Mouse (Mus musculus) kidney, postnatal 4 days (tissue): Measurements from ENCODE around the gene Otulinl.

Experiments
- DNase-seq, 2 experiments: peaks; one replicate each; pipeline ENCODE4 v3.0.0; 2021; ENCODE audit warnings: mixed read lengths in 2 of 2

Otulinl gene

GRCm38 (mm10) chr15:27678511-27678910 lies 2.9 kb downstream of the Otulinl start:
- no peak for DNase-seq

DNA sequence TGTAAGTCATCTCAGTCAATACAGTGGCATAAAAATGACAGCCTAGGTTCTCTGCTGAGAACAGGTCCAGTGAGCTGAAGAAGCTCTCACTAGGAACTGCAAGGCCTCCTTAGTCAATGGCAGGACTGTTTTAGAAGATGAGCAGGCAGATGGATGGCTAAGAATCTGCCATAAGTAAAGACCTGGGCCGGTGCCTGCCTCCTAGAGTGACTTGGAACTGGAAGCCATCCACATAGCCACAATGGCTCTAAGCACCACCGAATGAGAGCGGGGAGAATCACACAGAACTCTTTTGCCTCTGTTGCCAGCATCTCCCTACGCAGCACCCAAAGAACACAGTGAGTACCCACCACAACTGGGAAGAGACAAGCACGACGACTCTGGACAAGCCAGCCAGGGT lies 3.6 kb downstream of the Otulinl start:
- DNase-seq = no peak

- DNase-seq = peak in 1 of 2 experiments; percentile 17
These were observed 5.2 kb downstream of the Otulinl start for GRCm38 (mm10) chr15:27676211-27676610.

DNA sequence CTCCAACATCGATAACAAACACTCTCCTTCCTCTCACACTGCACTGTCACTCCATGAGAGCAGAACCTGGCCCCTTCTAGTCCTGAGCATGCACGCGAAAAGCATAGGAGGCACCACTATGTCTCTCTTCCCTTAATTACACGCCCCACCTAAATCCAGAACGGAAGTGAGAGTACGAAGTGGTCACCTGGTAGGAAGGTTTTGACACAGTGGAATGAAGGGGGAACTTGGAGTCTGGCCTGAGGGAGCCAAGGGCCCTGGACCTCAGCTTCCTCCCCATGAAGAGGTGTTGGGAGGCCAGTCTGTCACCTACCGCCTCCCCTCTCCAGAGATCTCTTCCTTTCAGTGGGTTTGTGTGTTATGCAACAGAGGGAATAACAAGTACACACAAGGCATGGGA lies 6.3 kb downstream of the Otulinl start:
- DNase-seq = no peak

GRCm38 (mm10) chr15:27674041-27674440 lies 7.3 kb downstream of the Otulinl start:
- no peak for DNase-seq

GRCm38 (mm10) chr15:27673151-27673550 lies 8.2 kb downstream of the Otulinl start:
- DNase-seq = no peak

GRCm38 (mm10) chr15:27672259-27672658 lies 9.1 kb downstream of the Otulinl start:
- no peak for DNase-seq

- no peak for DNase-seq
These were observed 9.7 kb downstream of the Otulinl start for GRCm38 (mm10) chr15:27671612-27672245.

DNA sequence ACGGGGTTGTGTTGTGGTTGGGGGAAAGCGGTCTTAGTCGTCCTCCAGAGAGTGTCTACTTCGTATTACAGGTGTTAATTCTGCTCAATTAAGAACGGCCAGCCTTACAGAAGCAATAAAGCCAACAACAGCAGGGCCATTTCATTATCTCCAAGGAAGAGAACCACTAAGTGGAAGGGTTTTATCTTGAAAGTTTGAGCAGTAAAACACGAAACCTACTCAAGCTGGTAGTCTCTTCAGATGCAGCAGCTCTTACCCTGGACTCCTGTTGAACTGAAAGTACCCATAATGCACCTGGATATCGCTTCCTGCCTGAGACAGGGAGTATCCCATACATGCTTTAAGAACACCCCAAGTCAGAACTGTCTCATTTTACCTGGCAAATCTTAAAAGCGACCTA lies 10.7 kb downstream of the Otulinl start:
- DNase-seq = no peak

DNA sequence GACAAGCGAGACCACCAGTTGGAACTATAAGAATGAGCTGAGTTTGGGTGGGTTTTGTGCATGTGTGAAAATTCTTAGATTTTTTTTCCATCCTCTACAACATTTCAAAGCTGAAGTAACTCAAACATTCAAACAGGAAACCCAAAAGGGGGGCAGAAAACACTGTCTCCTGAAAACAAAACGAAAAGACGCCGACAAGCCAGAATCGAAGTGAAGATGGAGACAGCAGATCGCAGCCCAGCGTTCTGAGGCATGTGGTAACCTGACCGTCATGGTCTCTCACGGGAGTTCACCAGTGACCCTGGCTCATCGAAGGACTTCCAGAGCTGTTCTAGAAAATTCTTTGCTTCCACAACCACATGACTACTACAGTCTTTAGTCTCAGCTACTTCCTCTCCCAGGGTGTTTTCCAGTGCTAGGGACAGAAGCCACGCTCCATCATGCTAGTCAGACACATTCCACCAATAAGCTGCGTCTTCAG lies 11.4 kb downstream of the Otulinl start:
- DNase-seq = no peak

DNA sequence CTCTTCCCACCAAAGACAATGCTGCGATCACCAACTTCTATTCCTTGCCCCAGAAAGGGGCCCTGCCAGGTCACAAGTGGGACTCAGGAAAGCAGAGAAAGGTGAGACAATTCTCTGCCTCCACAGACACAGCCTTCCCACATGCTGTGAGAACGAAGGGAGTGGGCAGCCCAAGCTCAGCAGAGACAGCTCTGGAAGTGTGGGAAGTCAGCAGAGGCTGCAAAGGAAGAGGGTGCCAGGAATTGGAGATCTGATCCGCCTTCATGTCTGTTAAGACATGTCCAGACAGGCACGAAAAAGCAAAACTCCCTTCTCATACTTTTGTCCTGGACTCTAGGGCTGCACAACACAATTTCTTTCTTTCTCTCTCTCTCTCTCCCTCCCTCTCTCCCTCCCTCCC lies 12.1 kb downstream of the Otulinl start:
- DNase-seq = no peak

DNA sequence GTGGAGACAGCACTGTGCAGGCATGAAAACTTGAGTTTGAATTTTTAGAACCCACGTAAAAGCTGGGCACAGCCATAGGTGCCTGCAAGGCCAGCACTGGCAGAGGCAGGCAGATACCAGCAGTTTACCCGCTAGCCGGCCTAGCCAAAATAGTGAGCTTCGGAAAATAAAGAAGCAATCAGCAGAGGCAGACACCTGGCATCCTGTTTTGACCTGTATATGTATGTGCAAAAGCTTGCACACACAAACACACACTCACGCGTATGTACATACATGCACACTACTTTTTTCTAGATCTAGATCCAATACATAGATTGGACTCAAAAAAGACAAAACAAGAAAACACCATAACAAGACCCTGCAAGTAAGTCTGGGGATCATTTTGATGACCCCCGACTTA lies 12.8 kb downstream of the Otulinl start:
- no peak for DNase-seq

- no peak for DNase-seq
These were observed 13.3 kb downstream of the Otulinl start for GRCm38 (mm10) chr15:27668001-27668461.

- no peak for DNase-seq
These were observed 14.4 kb downstream of the Otulinl start for GRCm38 (mm10) chr15:27666911-27667539.

GRCm38 (mm10) chr15:27665392-27665911 lies 15.9 kb downstream of the Otulinl start:
- DNase-seq = peak; percentile 48 to 64

- DNase-seq = no peak
These were observed 17.3 kb downstream of the Otulinl start for GRCm38 (mm10) chr15:27664126-27664525.

GRCm38 (mm10) chr15:27662699-27663098 lies 18.7 kb downstream of the Otulinl start:
- no peak for DNase-seq

DNA sequence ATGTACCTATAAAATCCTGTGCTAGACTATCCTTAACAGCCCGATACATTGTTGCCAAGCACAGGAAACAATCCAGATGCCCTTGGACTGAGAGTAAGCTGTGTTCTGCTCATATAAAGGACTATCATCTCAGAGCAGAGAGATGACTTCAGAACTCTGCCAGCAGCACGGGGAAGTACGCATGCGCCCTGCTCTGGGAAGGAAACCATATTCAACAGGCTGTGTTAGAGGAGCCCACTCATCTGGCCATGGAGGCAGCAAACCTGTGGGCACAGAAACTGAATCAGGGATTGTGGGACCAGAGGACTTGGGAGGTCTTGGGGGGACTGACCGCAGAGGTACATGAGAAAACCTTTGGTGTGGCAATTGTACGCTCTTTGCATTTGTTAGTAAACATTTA lies 19.7 kb downstream of the Otulinl start:
- no peak for DNase-seq

DNA sequence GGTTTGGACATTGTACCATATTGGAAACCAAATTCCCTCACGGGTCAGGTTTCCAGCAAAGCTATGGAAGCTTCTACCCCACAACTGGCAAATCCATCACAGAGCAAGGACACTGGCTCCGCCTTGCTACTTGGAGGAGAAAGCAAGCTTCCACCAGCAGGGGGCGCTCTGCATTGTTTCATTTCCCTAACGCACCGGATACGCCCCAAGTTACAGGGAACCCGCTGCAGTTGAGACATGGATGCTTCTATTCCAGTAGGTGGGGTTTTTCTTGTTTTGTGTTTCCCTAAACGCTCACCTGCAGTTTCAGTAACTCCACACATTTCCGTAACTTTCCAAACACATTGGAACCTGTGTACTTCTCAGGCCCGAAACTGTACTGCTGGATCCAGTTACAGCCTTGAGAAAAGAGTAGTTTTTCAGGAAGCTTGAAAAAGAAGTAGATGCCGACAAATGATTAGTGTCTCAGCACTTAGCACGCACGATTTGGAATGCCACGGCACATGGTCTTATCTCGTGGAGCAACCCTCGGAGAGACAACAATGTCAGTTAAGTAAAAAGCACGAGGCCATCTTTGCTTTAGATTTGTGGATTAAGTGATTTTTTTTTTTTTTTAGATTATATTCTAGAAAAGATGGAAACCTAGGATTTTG lies 21.7 kb downstream of the Otulinl start:
- peak; percentile 95 for DNase-seq

DNA sequence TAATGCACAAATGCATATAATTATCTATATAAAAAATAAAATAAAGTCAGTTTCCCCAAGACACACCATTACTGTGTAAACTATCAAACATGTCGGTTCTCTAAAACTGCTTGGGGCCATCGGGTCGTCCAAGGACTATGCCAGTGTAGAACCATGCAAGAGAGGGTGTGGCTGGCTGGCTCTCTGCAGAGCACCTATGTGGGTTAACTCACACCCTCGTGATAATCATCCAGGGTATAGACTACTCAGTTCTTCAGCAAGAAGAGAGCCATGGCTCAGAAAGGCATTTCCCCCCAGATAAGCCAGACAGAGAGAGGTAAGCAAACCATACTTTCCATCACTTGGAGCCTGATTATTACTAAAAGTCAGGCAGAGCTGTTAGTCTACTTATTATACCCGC lies 22.2 kb downstream of the Otulinl start:
- no peak for DNase-seq

DNA sequence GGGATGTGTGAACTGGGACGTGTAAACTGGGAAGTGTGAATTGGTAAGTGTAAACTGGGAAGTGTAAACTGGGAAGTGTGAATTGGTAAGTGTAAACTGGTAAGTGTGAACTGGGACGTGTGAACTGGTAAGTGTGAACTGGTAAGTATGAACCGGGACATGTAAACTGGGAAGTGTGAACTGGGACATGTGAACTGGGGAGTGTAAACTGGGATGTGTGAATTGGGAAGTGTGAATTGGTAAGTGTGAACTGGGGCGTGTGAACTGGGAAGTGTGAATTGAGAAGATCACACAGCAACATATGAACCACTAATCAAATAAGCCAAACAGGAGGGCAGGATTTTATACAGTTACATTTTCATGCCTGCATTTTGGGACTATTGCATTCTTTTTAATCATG lies 23.0 kb downstream of the Otulinl start:
- DNase-seq = no peak

DNA sequence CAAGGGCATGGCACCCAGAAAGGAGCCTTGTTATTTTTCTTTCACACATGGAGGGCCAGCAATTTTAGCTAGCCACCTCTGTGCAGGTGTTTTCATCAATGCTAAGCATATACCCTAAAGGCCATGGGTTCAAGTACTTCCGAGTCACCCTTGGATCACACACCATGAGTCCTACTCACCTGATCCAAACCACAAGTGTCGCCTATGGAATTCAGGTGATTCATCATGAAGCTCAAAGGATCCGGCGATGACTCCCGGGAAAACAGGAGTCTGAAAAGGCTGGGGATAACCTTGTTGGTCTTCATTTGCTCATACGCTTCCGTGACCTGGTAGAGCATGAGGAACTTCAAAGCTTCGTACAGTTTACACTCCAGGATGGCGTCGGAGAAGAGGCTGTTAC lies 23.5 kb downstream of the Otulinl start:
- no peak for DNase-seq

GRCm38 (mm10) chr15:27656626-27657025 lies 24.8 kb downstream of the Otulinl start:
- no peak for DNase-seq

DNA sequence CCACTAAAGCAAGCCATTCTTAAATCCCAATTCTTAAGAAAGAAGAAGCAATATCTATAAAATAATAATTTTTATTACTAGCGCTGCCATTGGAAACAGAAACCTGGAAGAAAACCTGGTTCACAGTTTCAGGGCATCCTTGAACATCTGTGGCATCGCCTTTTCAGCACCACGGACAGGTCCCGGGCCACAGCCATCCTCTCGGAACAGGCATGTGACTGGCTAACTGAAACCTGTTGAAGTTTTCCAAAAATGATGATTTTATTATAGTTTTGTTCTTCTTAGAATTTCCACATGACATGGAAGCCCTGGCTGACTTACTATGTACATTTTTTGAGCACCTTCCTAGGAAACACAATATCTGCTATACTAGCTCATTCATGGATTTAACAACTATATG lies 26.4 kb downstream of the Otulinl start:
- peak; percentile 84 to 85 for DNase-seq
